Mouse (Mus musculus) heart, embryonic 16.5 days (tissue): ENCODE data around the gene P2rx5. TPM values are rescaled to one million over a fixed set of nuclear protein-coding genes. Genes with fewer than 3 reads are reported as not detected.

Source experiments
- ATAC-seq: fragments of 200-750 bp; cut with Nextera tagmentation; replicated peaks from 2 replicates; pipeline ENCODE4 v1.8.0; 2017; ENCODE audit warnings: moderate number of reproducible peaks; ENCODE audit not compliant: insufficient read depth, low FRiP score; ENCODE audit errors: extremely low read depth
- H3K27ac ChIP-seq: fragments of 300-500 bp; sonication (generic); 2 replicates; pipeline ENCODE4 v1.5.1; 2014; ENCODE audit warnings: mild to moderate bottlenecking, low read length, control low read depth, moderate library complexity
- H3K27me3 ChIP-seq: fragments of 300-500 bp; sonication (generic); 2 replicates; pipeline ENCODE4 v1.6.1; 2014; ENCODE audit warnings: low read length, mixed read lengths; ENCODE audit not compliant: control insufficient read depth, insufficient read depth
- H3K36me3 ChIP-seq: fragments of 300-500 bp; sonication (generic); 2 replicates; pipeline ENCODE4 v1.6.1; 2014; ENCODE audit not compliant: control insufficient read depth, insufficient read depth
- H3K4me1 ChIP-seq: fragments of 300-500 bp; sonication (generic); 2 replicates; pipeline ENCODE4 v1.6.1; 2014; ENCODE audit warnings: low read length, mixed read lengths; ENCODE audit not compliant: control insufficient read depth, insufficient read depth
- H3K4me2 ChIP-seq: fragments of 300-500 bp; sonication (generic); 2 replicates; pipeline ENCODE4 v1.6.1; 2014; ENCODE audit warnings: low read depth, mild to moderate bottlenecking, control low read depth, low read length
- H3K4me3 ChIP-seq: fragments of 300-500 bp; sonication (generic); 2 replicates; pipeline ENCODE4 v1.5.1; 2014; ENCODE audit warnings: mild to moderate bottlenecking, control low read depth, low read length
- H3K9ac ChIP-seq: fragments of 300-500 bp; sonication (generic); 2 replicates; pipeline ENCODE4 v1.6.1; 2014; ENCODE audit warnings: low read length, control low read depth
- H3K9me3 ChIP-seq: fragments of 300-500 bp; sonication (generic); replicated peaks from 2 replicates; pipeline ENCODE4 v1.6.1; 2016; ENCODE audit warnings: low read length; ENCODE audit not compliant: control insufficient read depth
- WGBS: fragments of 180-500 bp; shearing (Covaris S2); extraction: QIAGEN DNeasy Blood & Tissue Kit; methylation state at CpG from one replicate; pipeline ENCODE4 v1.1.7; 2014; 5-methylcytosine and 5-hydroxymethylcytosine counted together
- polyA plus RNA-seq: library from polyadenylated mRNA; unstranded; fragments of >200 nt; fragmentation: Nextera tagmentation; extraction: Ambion mirVana; gene quantifications from 2 replicates; pipeline ENCODE4 v1.2.1, GENCODE M21; 2015

P2rx5 gene
- polyA plus RNA-seq, 1 experiment from 2014 or later = 2.9 TPM

DNA sequence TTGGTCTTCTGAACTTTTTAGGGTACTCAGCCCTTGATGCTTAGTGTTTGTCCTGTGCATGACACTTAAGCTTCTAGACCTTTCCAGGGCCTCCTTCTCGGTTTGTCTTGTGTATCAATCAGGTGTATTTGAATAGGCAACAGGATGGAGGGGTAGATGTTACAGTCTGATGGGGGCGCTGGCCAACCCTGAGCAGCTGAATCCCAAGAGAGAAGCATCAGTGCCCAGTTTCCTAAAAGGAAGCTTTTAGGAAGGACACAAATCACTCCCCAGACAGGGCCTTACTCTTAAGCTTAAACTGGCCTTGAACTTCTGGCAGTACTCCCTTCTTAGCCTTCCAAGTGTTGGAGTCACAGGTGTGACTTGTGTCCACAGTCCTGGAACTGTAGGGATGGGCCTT, 17.7 kb downstream of the P2rx5 start:
- 3% methylated on average over 2 of the region's 2 CpGs for WGBS
- no peak for ATAC-seq
- peak overlapping the region; percentile 83 for H3K4me2 ChIP-seq
- no peaks in the 10 kb centered on the region for H3K27me3 ChIP-seq
- H3K4me3 ChIP-seq = peak overlapping the region; percentile 98
- no peaks in the 10 kb centered on the region for H3K9me3 ChIP-seq
- peaks cover 28% of the 10 kb centered on the region for H3K4me1 ChIP-seq
- H3K36me3 ChIP-seq = peaks cover 12% of the 10 kb centered on the region
- peak overlapping the region; percentile 100 for H3K27ac ChIP-seq
- H3K9ac ChIP-seq = peak overlapping the region; percentile 97

DNA sequence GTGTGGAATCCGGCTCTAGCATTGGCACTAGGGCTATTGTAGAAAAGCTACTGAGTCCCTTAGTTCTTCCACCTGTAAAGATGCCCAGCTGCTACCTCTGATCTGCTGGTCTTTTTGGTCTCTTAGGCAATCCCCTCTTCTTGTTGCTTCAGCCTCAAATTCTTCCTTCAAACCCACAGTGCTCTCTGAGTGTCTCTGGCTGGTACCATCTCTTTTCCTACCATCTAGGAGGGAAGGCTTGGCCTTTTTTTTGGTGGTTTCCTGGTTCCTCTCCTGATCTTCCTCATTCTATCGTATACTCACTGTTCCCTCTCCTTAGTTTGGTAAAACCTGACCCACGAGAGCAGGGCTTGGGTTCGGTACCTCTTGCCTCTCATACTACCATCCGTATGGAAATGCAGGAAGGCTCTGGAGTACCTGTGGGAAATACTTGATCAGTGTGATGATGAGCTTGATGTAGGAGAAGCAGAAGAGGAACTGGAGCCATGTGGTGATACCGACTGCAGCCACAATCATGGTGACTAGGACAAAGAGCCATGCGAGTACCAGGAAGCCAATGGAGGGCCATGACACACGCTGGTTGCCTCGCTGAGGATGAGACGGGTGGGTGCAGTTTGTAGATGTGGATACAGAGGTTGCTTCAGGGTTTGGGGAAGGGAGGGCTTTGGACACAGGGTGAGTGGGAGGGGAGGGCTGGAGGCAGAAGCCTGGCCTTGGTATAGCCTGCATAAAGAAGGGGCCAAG, 25.8 kb downstream of the P2rx5 start:
- Histone ChIP-seq H3K4me2 (no peak overlapping the region), H3K9me3 (no peaks in the 10 kb centered on the region), H3K27ac (no peak overlapping the region), H3K36me3 (peaks cover 30% of the 10 kb centered on the region), H3K4me3 (no peak overlapping the region), H3K9ac (no peak overlapping the region), H3K27me3 (no peaks in the 10 kb centered on the region), H3K4me1 (no peaks in the 10 kb centered on the region)
- WGBS = 89% methylated on average over 10 of the region's 10 CpGs
- no peak for ATAC-seq

DNA sequence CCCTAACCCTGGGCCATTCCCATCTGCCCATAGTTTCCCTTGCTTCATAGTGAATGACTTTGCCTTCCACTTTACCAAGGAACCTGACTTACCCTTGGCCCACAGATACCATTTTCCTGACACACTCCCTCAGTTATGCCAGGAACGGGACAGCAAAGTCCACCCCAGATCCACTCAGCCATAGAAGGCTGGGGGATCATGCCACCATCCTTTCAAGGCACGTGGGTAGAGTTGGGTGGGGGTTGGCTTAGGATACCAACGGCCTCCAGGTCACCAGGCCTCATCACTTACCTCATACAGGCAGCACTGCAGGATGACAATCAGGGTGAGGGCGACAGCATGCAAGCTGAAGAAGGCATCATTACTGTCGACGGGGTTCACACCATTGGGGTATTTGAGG, 27.0 kb downstream of the P2rx5 start:
- Histone ChIP-seq H3K4me3 (no peak overlapping the region), H3K9me3 (no peaks in the 10 kb centered on the region), H3K4me2 (no peak overlapping the region), H3K27me3 (no peaks in the 10 kb centered on the region), H3K9ac (no peak overlapping the region), H3K4me1 (no peaks in the 10 kb centered on the region), H3K27ac (no peak overlapping the region), H3K36me3 (peaks cover 27% of the 10 kb centered on the region)
- no peak for ATAC-seq
- 90% methylated on average over 6 of the region's 6 CpGs for WGBS

DNA sequence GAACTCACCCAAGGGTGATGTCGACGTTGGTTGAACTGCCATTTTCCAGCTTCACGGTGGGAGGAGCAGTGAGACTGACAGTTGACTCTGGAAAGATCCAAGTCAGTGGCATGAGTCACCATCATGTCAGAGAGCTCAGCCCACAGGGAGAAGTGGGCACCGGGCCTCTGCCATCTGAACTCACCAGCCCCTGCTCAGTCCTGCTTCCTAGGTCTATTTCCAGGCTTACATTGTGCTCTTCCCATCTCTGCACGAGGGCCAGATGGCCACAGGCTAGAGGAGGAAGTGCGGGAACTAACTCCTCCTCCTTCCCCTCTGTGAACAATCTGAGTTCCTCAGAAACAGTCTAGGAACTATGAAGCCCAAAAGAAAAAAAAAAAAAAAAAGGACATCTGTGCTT, 32.8 kb downstream of the P2rx5 start:
- no peak for ATAC-seq
- WGBS = 59% methylated on average over 6 of the region's 6 CpGs
- H3K27ac ChIP-seq = no peak overlapping the region
- H3K4me2 ChIP-seq = no peak overlapping the region
- H3K4me1 ChIP-seq = no peaks in the 10 kb centered on the region
- H3K9ac ChIP-seq = no peak overlapping the region
- no peaks in the 10 kb centered on the region for H3K27me3 ChIP-seq
- no peak overlapping the region for H3K4me3 ChIP-seq
- H3K9me3 ChIP-seq = no peaks in the 10 kb centered on the region
- H3K36me3 ChIP-seq = peaks cover 8% of the 10 kb centered on the region; the same call in 1 of the 2 replicates

DNA sequence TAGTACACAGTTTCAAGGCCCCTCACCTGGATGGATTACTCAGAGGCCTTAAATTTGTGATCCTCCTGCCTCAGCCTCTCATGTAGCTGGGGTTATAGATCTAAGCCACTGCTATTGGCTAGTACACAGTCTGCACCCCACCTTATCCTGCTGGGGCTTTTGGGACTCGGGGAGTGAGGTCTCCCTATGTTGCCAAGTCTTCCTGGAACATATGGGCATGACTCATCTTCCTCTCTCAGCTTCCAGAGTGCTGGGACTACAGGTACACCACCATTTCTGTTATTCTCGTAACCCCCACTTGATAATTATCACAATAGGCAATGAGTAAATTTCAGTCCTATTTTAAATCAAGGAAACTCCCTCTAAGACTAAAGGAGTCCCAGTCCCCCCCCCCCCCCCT, 34.2 kb downstream of the P2rx5 start:
- ATAC-seq = no peak
- 59% methylated on average over 2 of the region's 2 CpGs for WGBS
- no peaks in the 10 kb centered on the region for H3K27me3 ChIP-seq
- no peak overlapping the region for H3K4me3 ChIP-seq
- H3K4me2 ChIP-seq = no peak overlapping the region
- H3K27ac ChIP-seq = no peak overlapping the region
- H3K9me3 ChIP-seq = no peaks in the 10 kb centered on the region
- H3K4me1 ChIP-seq = peaks cover 3% of the 10 kb centered on the region
- H3K9ac ChIP-seq = no peak overlapping the region
- peaks cover 8% of the 10 kb centered on the region; the same call in 1 of the 2 replicates for H3K36me3 ChIP-seq

DNA sequence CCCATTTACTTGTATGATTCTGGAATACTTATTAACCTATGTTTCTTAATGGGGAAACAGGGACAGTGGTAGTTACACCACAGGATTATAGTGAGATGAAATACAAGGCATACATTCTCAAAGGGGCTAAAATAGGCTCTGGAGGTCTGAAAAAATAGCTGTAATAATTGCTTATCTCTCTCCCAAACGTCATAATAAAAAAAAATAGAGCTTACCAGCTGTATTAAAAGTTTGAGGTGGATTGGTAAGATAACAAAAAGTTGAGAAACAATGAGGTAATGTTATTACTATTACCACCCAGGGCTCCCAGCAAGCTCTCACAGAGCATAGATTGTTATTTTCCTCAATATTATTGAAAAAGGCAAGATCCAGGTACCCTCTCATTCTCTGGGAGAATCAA, 38.0 kb downstream of the P2rx5 start:
- peaks cover 6% of the 10 kb centered on the region; the same call in 1 of the 2 replicates for H3K36me3 ChIP-seq
- H3K27me3 ChIP-seq = no peaks in the 10 kb centered on the region
- no peak for ATAC-seq
- peak overlapping the region; percentile 92 for H3K9ac ChIP-seq
- H3K4me2 ChIP-seq = peak overlapping the region; percentile 77
- H3K4me3 ChIP-seq = peak overlapping the region; percentile 88
- WGBS = 5% methylated on average over 1 of the region's 1 CpGs
- H3K9me3 ChIP-seq = no peaks in the 10 kb centered on the region
- H3K4me1 ChIP-seq = peaks cover 9% of the 10 kb centered on the region
- no peak overlapping the region for H3K27ac ChIP-seq

DNA sequence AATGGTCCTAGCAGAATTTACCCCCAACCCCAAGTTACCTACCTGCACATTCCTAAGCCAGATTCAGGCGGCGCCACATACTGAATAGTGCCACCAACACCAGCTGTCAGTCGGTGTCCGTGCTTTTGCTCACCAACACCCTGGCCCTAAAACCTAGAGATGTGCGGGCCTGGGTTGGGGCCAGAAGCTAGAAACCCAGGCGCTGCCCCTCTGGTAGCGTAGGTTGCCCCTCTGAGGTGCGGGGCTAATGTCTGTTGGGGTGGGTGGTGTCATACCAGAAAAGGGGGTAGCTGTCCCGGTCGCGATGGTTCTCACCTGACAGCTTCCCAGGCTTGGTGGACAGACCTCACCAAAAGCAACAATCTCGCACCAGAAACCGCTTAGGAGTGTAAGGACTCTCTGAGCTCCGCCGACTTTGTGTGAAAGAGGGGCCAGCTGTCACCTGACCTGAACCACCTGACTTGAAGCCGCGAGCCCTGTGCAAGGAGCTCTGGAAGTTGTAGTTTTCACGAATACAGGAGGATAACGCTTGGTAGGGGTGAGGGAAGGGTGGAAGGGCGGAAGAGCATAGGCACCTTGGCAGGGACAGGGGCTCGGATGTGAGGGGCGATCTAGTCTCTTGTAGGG, 38.5 kb downstream of the P2rx5 start, which contains the start of gene Ctns:
Gene Ctns (minus strand): TSS at position 440 of the 627 bp plus-strand sequence.
- H3K4me2 ChIP-seq = peak within 1 kb of the TSS; percentile 77
- H3K9me3 ChIP-seq = no peaks in the 10 kb centered on the region
- H3K9ac ChIP-seq = peak within 1 kb of the TSS; percentile 92
- 2% methylated on average over 22 of the region's 22 CpGs for WGBS
- peak within 1 kb of the TSS; percentile 41; the same call in 1 of the 2 replicates for H3K27ac ChIP-seq
- no peaks in the 10 kb centered on the region for H3K27me3 ChIP-seq
- H3K36me3 ChIP-seq = peaks cover 6% of the 10 kb centered on the region; the same call in 1 of the 2 replicates
- peak within 1 kb of the TSS; percentile 88 for H3K4me3 ChIP-seq
- peak; percentile 96 for ATAC-seq
- peaks cover 9% of the 10 kb centered on the region for H3K4me1 ChIP-seq

DNA sequence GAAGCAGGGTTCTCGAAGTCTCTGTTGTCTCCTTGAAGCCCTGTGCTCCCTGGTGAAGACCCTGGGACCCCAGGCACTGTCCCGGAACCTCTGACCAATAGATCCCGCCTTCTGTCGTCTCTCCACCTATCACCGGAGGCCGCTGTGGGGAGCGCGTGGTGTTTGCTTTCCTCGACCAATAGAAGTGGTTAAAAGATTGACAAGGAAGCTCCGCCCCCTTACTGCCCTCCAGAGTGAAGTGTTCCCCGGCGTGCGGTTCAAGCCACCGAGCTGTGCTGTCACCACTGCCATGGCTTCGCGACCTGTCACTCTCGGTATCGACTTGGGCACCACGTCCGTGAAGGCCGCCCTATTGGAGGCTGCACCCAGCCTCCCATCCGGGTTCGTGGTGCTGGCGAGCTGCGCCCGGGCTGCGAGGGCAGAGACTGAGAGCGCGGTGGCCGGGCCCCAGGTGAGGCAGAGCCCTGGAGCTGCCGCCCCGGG, 39.0 kb downstream of the P2rx5 start, which contains the start of gene Shpk:
Gene Shpk (plus strand): TSS at position 231 of the 483 bp plus-strand sequence.
- Histone ChIP-seq H3K4me1 (peaks cover 9% of the 10 kb centered on the region), H3K4me2 (peak within 1 kb of the TSS; percentile 77), H3K9ac (peak within 1 kb of the TSS; percentile 92), H3K27me3 (no peaks in the 10 kb centered on the region), H3K36me3 (peaks cover 6% of the 10 kb centered on the region; the same call in 1 of the 2 replicates), H3K9me3 (no peaks in the 10 kb centered on the region), H3K4me3 (peak within 1 kb of the TSS; percentile 88), H3K27ac (peak within 1 kb of the TSS; percentile 41; the same call in 1 of the 2 replicates)
- WGBS = under 1% methylated on average over 32 of the region's 32 CpGs
- ATAC-seq = peak; percentile 98

DNA sequence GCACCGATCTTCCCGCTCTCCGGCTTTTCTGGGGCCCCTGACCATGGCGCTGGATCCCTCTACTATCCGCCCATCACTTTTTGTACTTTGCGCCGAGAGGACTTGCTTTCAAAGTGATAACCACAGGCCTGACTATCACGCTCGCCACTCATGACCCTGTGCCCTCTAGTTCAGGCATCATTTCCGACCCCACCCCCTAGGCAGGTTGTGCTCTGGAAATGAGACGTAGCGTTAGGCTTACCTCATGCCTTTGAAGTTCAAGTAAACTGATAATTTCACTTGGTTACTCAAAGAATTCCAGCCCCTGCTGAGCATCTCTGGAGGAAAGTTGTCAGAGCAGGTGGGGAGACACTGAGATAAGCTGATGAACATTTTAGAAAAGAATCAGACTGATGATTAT, 39.7 kb downstream of the P2rx5 start:
- Histone ChIP-seq H3K36me3 (peaks cover 6% of the 10 kb centered on the region; the same call in 1 of the 2 replicates), H3K4me1 (peaks cover 9% of the 10 kb centered on the region), H3K4me3 (peak overlapping the region; percentile 88), H3K9me3 (no peaks in the 10 kb centered on the region), H3K27me3 (no peaks in the 10 kb centered on the region), H3K4me2 (peak overlapping the region; percentile 77), H3K27ac (no peak overlapping the region), H3K9ac (peak overlapping the region; percentile 92)
- no peak for ATAC-seq
- 1% methylated on average over 12 of the region's 12 CpGs for WGBS
